Comparison of ENCODE assay signal across 9 mouse cellular contexts in the genomic region with DNA sequence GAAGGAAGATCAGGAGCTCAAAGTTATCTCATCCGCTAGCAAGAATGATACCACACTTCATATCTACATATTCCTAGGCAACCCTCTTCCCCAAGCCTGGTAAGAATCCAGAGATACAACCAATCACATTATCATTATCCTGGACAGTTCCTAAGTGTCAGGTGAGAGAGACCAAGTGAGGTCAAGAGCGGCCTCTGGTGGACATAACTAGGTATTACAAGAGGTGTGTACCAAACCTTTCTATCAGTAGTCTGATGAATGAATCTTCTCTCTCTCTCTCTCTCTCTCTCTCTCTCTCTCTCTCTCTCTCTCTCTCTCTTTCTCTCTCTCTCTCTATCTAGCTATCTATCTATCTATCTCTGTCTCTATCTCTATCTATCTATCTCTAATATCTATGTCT. TPM values are rescaled to one million over a fixed set of nuclear protein-coding genes. Genes with fewer than 3 reads are reported as not detected.
DNase-seq lines count a peak whose midpoint lies in the region; ATAC-seq and TF ChIP-seq lines count a peak whose summit lies in the region.
"Had no signal": no experiment of that assay in that cellular context is flagged by ENCODE, and none has a peak within 500 bp of the region (broad histone marks: within the 10 kb centered on the region; RNA-seq: fewer than 3 reads in every experiment).

No protein-coding gene starts in this region.

- no peak overlapping the region for H3K4me3 ChIP-seq in kidney, adult 2 months (ENCODE audit: insufficient read depth, low read depth, low read length)
- H3K4me3 ChIP-seq in kidney, embryonic 15.5 days (replicated peaks), result no peak overlapping the region
- no peak overlapping the region for H3K4me3 ChIP-seq in G1E (ENCODE audit: low read depth, low read length)
- H3K4me3 ChIP-seq in liver, embryonic 14.5 days (ENCODE audit: insufficient read depth in 1 of 2, low read depth in 2 of 2, low read length in 2 of 2), result no peak overlapping the region
- H3K4me3 ChIP-seq: limb, embryonic 12.5 days had no signal

- no peaks in the 10 kb centered on the region for H3K9me3 ChIP-seq in kidney, embryonic 15.5 days (replicated peaks)
- H3K9me3 ChIP-seq in G1E (replicated peaks), result no peaks in the 10 kb centered on the region
- H3K9me3 ChIP-seq in liver, embryonic 14.5 days (ENCODE audit: control insufficient read depth, low read length), result no peaks in the 10 kb centered on the region
- H3K9me3 ChIP-seq: limb, embryonic 12.5 days had no signal

- H3K27me3 ChIP-seq in kidney, adult 2 months (replicated peaks; ENCODE audit: control insufficient read depth, insufficient read depth, low read length), result no peaks in the 10 kb centered on the region
- peaks cover 40% of the 10 kb centered on the region for H3K27me3 ChIP-seq in kidney, embryonic 15.5 days
- no peaks in the 10 kb centered on the region for H3K27me3 ChIP-seq in G1E (ENCODE audit: insufficient read depth, low read length)
- H3K27me3 ChIP-seq in liver, embryonic 14.5 days (ENCODE audit: control insufficient read depth, insufficient read depth, low read length), result no peaks in the 10 kb centered on the region

- TF ChIP-seq POLR2A in kidney, adult 2 months (IDR thresholded peaks at IDR 0.05; ENCODE audit: low read depth, low read length), result no peak

- 9% methylated on average over 2 of the region's 2 CpGs for WGBS in kidney, adult 2 months
- 10% methylated on average over 2 of the region's 2 CpGs for WGBS in kidney, embryonic 15.5 days
- 5% methylated on average over 2 of the region's 2 CpGs for WGBS in liver, embryonic 14.5 days (ENCODE audit: insufficient replicate concordance)

- no peaks in the 10 kb centered on the region for H3K36me3 ChIP-seq in kidney, adult 2 months (ENCODE audit: control insufficient read depth, insufficient read depth, low read length)
- no peaks in the 10 kb centered on the region for H3K36me3 ChIP-seq in kidney, embryonic 15.5 days
- H3K36me3 ChIP-seq in G1E (replicated peaks), result no peaks in the 10 kb centered on the region
- H3K36me3 ChIP-seq in liver, embryonic 14.5 days (replicated peaks; ENCODE audit: control insufficient read depth, insufficient read depth, low read depth), result no peaks in the 10 kb centered on the region
- H3K36me3 ChIP-seq: limb, embryonic 12.5 days had no signal

- no peak for ATAC-seq in kidney, embryonic 15.5 days (replicated peaks; ENCODE audit: low FRiP score)
- no peak for ATAC-seq in G1E (ENCODE audit: extremely low read depth, insufficient number of reproducible peaks, low FRiP score, poor library complexity, severe bottlenecking)
- peak; percentile 66 for ATAC-seq in common myeloid progenitor, adult 5-6 weeks (replicated peaks; ENCODE audit: low read depth, poor library complexity, severe bottlenecking)
- ATAC-seq in liver, embryonic 14.5 days (ENCODE audit: insufficient read depth), result no peak

- DNase-seq in kidney, adult 2 months, result peak; percentile 51
- peak; percentile 62 to 68 for DNase-seq in B cell, adult 2 months
- peak; percentile 24 for DNase-seq in G1E (ENCODE audit: low spot score)
- DNase-seq in liver, embryonic 14.5 days (ENCODE audit: low read depth in 3 of 3, low spot score in 3 of 3), result peak in 1 of 3 experiments; percentile 54
- DNase-seq in ovary, postnatal 36 days (ENCODE audit: low spot score), result no peak
- no peak for DNase-seq in gastrocnemius, postnatal 10 days

- H3K9ac ChIP-seq in kidney, embryonic 15.5 days, result no peak overlapping the region
- H3K9ac ChIP-seq in liver, embryonic 14.5 days (replicated peaks), result no peak overlapping the region
- H3K9ac ChIP-seq: limb, embryonic 12.5 days had no signal

- no peak overlapping the region for H3K4me2 ChIP-seq in kidney, embryonic 15.5 days
- no peak overlapping the region for H3K4me2 ChIP-seq in liver, embryonic 14.5 days (ENCODE audit: low read depth)
- H3K4me2 ChIP-seq: limb, embryonic 12.5 days had no signal

- H3K4me1 ChIP-seq in kidney, adult 2 months (ENCODE audit: control insufficient read depth, insufficient read depth, low read length), result no peaks in the 10 kb centered on the region
- peaks cover 12% of the 10 kb centered on the region for H3K4me1 ChIP-seq in kidney, embryonic 15.5 days
- no peaks in the 10 kb centered on the region for H3K4me1 ChIP-seq in G1E (ENCODE audit: insufficient read depth, low read depth, low read length)
- H3K4me1 ChIP-seq in liver, embryonic 14.5 days (replicated peaks; ENCODE audit: control insufficient read depth in 2 of 2, insufficient read depth in 2 of 2, low read length in 1 of 2), result peaks cover 0 to 5% of the 10 kb centered on the region in 2 experiments; a peak in 2 of 4 replicates

- no peak for TF ChIP-seq EP300 in liver, embryonic 14.5 days (IDR thresholded peaks at IDR 0.05; ENCODE audit: low read depth)

- H3K27ac ChIP-seq in kidney, adult 2 months (ENCODE audit: insufficient read depth, low read depth, low read length), result no peak overlapping the region
- no peak overlapping the region for H3K27ac ChIP-seq in kidney, embryonic 15.5 days
- H3K27ac ChIP-seq in liver, embryonic 14.5 days, result no peak overlapping the region
- H3K27ac ChIP-seq: limb, embryonic 12.5 days had no signal

- TF ChIP-seq CTCF in kidney, adult 2 months (conservative IDR thresholded peaks at IDR 0.05; ENCODE audit: insufficient read depth, insufficient read length, low read depth, low read length), result peak; percentile 42
- no peak for TF ChIP-seq CTCF in G1E (IDR thresholded peaks at IDR 0.05; ENCODE audit: low read depth, low read length)
- TF ChIP-seq CTCF in liver, embryonic 14.5 days (IDR thresholded peaks at IDR 0.05; ENCODE audit: low read depth), result peak; percentile 78

RNA-seq across cellular contexts. Expression of a gene that starts 20.0 kb away (rescaled TPM):
- 1.0 and 2.1 TPM in 2 replicates for polyA plus RNA-seq in kidney, adult 2 months (2012; rRNA removed)
- 0.30 and 0.61 TPM in 2 replicates for polyA plus RNA-seq in kidney, embryonic 15.5 days (2015; fragmentation: Nextera tagmentation; extraction: Ambion mirVana)
- total RNA-seq in G1E (2014; fragmentation: Nextera tagmentation) (not detected in 2 replicates), G1E (2017) (not detected in 2 replicates)
- polyA plus RNA-seq in G1E (2012), result not detected in 2 replicates
- total RNA-seq in common myeloid progenitor, adult 5-6 weeks (2017), result not detected in 2 replicates
- 10.2 and 10.3 TPM in 2 replicates for polyA plus RNA-seq in liver, embryonic 14.5 days (2012; rRNA removed)
- polyA plus RNA-seq in liver, embryonic 14.5 days (2014; fragmentation: Nextera tagmentation; extraction: Ambion mirVana), result 22.6 and 28.6 TPM in 2 replicates
- under 1 TPM; 0.19 to 0.20 TPM for total RNA-seq in gastrocnemius, postnatal 10 days (2021)
- polyA plus RNA-seq: limb, embryonic 12.5 days had no signal

RNA-seq across cellular contexts. Expression of a gene that starts 55.1 kb away (rescaled TPM):
- polyA plus RNA-seq in kidney, adult 2 months (2012; rRNA removed), result 257 and 403 TPM in 2 replicates
- polyA plus RNA-seq in kidney, embryonic 15.5 days (2015; fragmentation: Nextera tagmentation; extraction: Ambion mirVana), result 185 and 196 TPM in 2 replicates
- 41.9 and 53.5 TPM in 2 replicates for total RNA-seq in G1E (2014; fragmentation: Nextera tagmentation)
- 39.4 and 39.8 TPM in 2 replicates for total RNA-seq in G1E (2017)
- 62.0 and 75.9 TPM in 2 replicates for polyA plus RNA-seq in G1E (2012)
- total RNA-seq in common myeloid progenitor, adult 5-6 weeks (2017), result 63.2 and 74.7 TPM in 2 replicates
- 53.3 and 58.6 TPM in 2 replicates for polyA plus RNA-seq in liver, embryonic 14.5 days (2012; rRNA removed)
- polyA plus RNA-seq in liver, embryonic 14.5 days (2014; fragmentation: Nextera tagmentation; extraction: Ambion mirVana), result 227 TPM in 2 replicates
- 100 to 1,000 TPM; 150 to 151 TPM for total RNA-seq in gastrocnemius, postnatal 10 days (2021)

RNA-seq across cellular contexts. Expression of a gene that starts 58.7 kb away (rescaled TPM):
- polyA plus RNA-seq in kidney, adult 2 months (2012; rRNA removed), result 7.4 and 8.1 TPM in 2 replicates
- 16.6 and 18.5 TPM in 2 replicates for polyA plus RNA-seq in kidney, embryonic 15.5 days (2015; fragmentation: Nextera tagmentation; extraction: Ambion mirVana)
- total RNA-seq in G1E (2014; fragmentation: Nextera tagmentation), result 8.5 and 10.9 TPM in 2 replicates
- total RNA-seq in G1E (2017), result 1.4 and 1.8 TPM in 2 replicates
- 22.8 and 27.0 TPM in 2 replicates for polyA plus RNA-seq in G1E (2012)
- 4.6 and 10.8 TPM in 2 replicates for total RNA-seq in common myeloid progenitor, adult 5-6 weeks (2017)
- 2.7 and 3.1 TPM in 2 replicates for polyA plus RNA-seq in liver, embryonic 14.5 days (2012; rRNA removed)
- 3.5 and 3.9 TPM in 2 replicates for polyA plus RNA-seq in liver, embryonic 14.5 days (2014; fragmentation: Nextera tagmentation; extraction: Ambion mirVana)
- 10 to 100 TPM; 26.8 to 27.5 TPM for total RNA-seq in gastrocnemius, postnatal 10 days (2021)

Comparison
In these comparisons a context has a peak if more than half of its experiments do, and no peak if none do; other contexts are left out.
1. DNase-seq: peak in kidney, adult 2 months (single experiment), B cell, adult 2 months (2 of 2) and G1E (single experiment); none in ovary, postnatal 36 days (single experiment) and gastrocnemius, postnatal 10 days (single experiment).